Mouse (Mus musculus) cortical plate, adult 2 months (tissue): ENCODE results near the gene Suclg2.

ENCODE experiments used
- CTCF ChIP-seq: fragments of 200-500 bp; IDR thresholded peaks from 2 replicates; pipeline ENCODE4 v1.5.1; 2011; ENCODE audit warnings: mild to moderate bottlenecking, control low read depth, low read length; ENCODE audit not compliant: insufficient read depth; ENCODE audit errors: extremely low read depth
- POLR2A ChIP-seq: fragments of 200-500 bp; IDR thresholded peaks from 2 replicates; pipeline ENCODE4 v1.6.1; 2011; ENCODE audit warnings: mild to moderate bottlenecking, low read length, control low read depth; ENCODE audit not compliant: insufficient read depth; ENCODE audit errors: extremely low read depth

DNA sequence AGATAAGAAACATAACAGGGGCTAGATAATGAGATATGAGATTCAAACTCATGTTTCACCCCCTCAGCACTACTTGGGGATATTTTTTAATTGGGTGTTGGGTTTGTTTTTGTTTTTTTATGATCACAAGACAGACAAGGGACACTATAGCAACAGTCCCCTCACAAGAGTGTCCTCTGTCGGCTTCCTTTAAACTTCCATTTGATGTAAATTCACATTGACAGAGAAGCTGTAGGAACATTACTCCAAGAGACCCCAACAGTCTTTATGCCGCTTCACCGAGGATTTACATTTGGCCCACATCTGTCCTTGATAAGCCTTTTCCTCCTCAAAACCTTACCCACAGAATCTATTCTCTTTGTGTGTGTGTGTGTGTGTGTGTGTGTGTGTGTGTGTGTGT lies 1.2 kb upstream of the Suclg2 start:
- TF ChIP-seq POLR2A, result no peak
- no peak for TF ChIP-seq CTCF
